Mouse (Mus musculus): ENCODE data around the gene Gm9958.

Gm9958 gene

DNA sequence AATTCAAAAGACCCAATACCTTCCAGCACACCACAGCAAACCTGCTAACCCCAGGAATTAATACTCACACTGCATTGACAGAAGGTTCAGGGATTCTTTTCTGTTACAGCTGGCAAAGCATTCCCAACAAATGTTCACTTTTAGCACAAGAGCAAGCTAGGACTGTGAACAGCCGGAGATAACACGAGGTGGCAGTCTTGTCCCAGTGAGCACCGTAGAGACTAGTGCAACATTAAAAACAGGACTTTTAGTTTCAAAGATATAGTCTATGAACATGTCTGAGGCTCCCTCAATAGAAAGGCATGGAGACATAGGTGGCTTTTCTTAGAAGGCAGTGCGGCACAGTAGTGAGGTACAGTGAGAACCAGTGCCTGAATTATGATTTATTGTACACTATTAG lies 38.2 kb downstream of the Gm9958 start:
- DNase-seq (ENCODE audit: low spot score in 2 of 2): no peak

DNA sequence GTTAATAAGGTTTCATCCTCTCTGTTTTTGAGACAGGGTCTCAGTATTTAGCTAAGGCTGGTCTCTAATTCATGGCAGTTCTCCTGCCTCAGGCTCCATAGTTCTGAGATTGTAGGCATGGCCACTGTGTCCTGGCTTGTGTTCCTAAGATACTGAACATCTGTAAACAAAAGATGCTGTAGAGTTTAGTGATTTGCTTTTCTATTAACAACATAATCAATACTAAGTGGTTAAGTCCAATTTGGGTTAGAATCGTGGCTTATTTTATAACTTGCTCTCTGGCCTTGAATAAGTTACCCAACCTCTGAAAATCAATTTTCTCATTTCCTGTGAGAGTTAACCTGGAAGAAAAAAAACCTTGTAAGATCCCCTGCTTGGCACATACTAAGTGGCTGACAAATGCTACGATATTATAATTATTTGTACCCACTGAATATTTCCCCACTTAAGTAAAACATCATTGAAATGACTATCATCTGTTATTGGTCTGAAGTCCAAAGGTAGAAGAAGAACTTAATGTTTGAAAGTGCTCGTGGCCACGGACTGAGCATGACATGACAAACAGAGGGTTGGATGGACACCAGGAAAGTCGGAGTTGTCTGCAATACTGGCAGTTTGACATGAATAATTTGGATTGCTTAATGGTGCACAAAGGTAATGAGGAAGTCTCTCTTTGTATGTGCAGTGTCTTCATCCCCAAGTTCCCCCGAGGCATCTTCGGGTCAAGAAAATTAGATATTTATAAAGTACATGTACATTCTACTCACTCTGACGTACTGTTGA lies 47.3 kb downstream of the Gm9958 start:
- no peak for DNase-seq (ENCODE audit: low spot score in 2 of 2)

DNA sequence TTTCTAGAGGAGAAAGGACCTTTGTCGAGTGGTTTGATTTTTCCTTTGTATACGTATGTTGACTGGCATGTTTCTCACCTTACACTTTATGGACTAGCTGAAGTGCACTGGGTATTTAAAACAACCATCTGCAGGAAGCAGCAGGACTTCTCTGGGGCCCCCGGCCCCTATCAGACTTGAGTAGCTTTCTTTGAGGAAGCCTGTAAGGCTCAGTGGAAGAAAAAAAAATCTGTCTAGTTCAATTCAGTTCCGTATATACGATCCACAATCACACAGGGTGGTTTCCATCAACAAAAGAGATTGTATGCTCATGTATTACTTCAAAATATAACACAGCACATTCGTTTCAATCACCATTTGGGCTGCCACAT lies 47.9 kb downstream of the Gm9958 start:
- no peak for DNase-seq (ENCODE audit: low spot score in 2 of 2)
